Mouse (Mus musculus) layer of hippocampus, postnatal 36 days (tissue): ENCODE measurements at regions not wholly inside any gene's neighbourhood (a gene's known extent, or its start where the extent isn't known, plus 50 kb on each side); places are given as distances from the start of the nearest gene placed in this dataset.

Experiments
- DNase-seq, 2 experiments: peaks; one replicate each; pipeline ENCODE4 v3.0.0; 2022

DNA sequence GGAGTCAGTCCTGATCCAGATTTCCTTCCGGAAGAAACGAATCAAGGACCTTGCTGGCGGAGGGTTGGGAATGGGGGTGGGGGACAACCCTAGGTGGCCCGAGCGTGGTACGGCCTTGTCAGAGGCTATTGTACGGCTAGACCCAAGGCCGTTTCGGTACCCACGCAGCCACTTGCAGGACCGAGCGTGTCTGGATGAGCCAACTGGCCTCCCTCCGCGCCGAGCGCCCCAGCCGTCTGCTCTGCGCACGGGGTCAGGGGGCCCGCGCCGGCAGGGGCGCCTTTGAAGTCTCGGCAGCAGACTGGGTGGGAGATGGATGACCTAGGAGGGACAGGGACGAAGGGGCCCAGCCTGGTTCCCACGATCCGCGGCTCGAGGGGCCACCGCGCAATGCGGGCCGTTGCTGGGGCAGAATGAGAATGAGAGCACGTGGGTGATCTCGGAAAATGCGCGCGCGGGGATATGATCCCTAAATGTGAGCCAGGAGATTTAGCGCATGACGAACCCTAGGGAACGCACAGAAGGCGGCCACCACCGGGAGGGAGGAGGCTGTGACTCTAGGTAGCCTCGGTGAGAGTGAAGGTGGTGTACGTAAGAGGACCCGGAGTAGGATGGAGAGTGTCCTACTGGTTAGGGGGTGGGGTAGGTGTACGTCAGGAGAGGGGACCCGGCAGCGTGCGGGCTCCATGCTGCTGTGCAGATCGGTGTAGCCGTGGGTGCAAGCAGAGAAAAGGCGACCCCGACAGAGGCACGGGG lies 76.2 kb upstream of the Hmga2 start:
- DNase-seq, result peak; percentile 2 to 5

DNA sequence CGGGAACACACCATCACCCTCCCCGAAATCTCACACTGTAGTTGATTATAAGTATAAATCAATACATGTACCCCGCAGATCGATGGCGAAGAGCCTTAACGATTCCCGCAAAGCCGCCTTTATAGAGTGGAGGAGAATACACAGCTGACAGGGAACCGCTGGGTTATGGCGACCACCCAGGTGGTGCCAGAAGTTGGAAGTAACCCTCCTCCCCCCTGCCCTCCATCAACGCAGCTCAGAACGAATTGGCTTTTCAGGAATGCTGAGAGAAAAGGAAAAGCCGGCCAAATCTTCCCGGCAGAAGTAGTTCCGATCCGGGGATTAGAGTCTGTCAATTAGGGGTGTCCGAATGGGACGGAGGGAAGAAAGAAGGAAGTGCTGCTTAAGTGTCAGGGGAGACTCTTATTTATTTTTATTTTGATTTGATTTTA lies 75.6 kb upstream of the Hmga2 start:
- DNase-seq, result peak in 1 of 2 experiments; percentile 6

- DNase-seq, result no peak
These were observed 70.9 kb upstream of the Hmga2 start for GRCm38 (mm10) chr10:120547164-120547563.

DNA sequence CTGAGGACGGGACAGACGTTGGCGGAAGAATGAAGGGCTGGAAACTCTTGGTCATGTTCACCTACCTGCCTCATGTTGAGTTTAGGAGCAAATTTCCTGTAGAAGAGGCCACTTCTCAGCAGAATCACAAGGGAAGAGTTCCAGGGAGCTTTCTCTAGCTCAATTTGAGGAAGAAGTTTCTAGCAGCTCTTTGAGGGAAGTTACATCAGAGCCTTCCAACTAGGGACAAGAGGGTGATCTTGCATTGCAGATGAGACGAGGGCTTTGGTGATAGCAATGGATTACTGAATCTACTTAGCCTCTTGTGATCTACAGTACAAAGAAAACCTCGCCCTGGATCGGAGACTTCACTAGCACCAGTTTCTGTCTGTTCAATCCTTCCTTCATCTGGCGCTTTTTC lies 65.3 kb upstream of the Hmga2 start:
- DNase-seq, result no peak

GRCm38 (mm10) chr10:120538561-120538960 lies 62.3 kb upstream of the Hmga2 start:
- no peak for DNase-seq

DNA sequence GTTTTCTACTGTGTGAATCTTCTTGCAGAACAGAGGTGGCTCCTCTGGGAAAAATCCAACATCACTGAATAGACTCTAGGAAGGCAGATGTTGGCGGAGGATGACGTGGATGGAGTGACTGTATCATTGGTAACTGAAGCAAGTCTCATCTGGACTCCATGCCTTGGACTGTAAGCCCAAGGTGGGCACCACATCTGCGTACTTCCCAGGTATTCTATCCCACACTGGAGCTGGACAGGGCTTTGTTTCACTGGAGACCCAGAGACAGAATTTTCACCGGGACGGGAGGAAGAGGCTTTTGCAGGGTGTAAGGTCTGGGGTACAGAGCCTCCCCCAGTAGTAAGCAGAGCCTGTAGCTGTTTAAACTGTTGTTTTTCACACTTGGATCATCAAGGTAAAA lies 52.1 kb upstream of the Hmga2 start:
- DNase-seq, result no peak

DNA sequence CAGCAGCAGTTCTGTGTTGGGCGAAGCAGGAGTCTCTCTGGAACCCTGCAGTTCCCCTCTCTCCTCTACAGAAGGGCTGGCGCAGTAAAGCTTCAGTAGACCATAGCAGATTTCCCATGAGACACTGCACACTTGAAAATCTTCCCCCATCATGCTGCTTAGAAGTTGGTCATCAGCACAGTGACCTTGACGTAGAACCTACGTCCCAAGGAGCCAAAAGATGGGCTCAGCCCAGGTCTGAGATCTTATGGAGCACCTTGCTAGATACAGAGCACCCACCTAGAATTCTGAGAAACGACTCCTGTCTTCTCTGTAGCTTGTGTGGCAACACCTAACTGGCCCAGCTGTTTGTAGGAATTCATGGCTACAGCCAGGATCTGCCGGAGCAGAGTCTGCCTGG lies 51.7 kb upstream of the Hmga2 start:
- no peak for DNase-seq

DNA sequence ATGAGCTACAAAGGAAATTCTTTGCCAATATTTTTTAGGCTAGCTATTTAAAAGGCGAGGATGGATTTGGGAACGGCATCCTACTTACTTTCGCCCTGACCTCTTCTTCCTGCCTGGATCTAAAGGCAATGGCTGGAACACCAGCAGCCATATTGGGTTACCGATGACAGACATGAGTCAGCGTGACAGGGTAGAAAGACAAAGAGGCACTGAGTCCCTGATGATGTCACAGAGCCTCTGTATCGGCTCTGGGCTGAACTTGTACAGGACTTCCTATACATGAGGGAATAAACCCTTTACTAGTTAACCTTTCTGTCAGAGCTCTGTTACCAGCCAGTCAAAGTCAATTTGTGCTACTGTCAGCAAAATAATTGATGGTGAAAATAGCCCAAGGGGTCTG lies 50.7 kb upstream of the Hmga2 start:
- no peak for DNase-seq
